Mouse (Mus musculus): ENCODE measurements around the gene Radil. TPM values are rescaled to one million over a fixed set of nuclear protein-coding genes. Genes with fewer than 3 reads are reported as not detected.

Gene Radil
- polyA plus RNA-seq, 1 experiment from 2014 or later = 3.5 TPM

GRCm38 (mm10) chr5:142500918-142501317, 50.0 kb downstream of the Radil start:
- H3K36me3 ChIP-seq = no peaks in the 10 kb centered on the region
- no peak overlapping the region for H3K9ac ChIP-seq
- no peak overlapping the region for H3K27ac ChIP-seq
- H3K4me1 ChIP-seq = 0 out of 2 replicates have a peak, but pooled peaks cover under 1% of the 10 kb centered on the region
- no peaks in the 10 kb centered on the region for H3K27me3 ChIP-seq
- no peaks in the 10 kb centered on the region for H3K9me3 ChIP-seq
- WGBS = 69% methylated on average over 10 of the region's 10 CpGs
- H3K4me3 ChIP-seq = no peak overlapping the region
- no peak for ATAC-seq (ENCODE audit: borderline replicate concordance, extremely low read depth, low FRiP score, low TSS enrichment)
- H3K4me2 ChIP-seq = no peak overlapping the region

GRCm38 (mm10) chr5:142498964-142499363, 51.9 kb downstream of the Radil start:
- Histone ChIP-seq H3K4me3 (no peak overlapping the region), H3K4me2 (no peak overlapping the region), H3K9ac (no peak overlapping the region), H3K4me1 (0 out of 2 replicates have a peak, but pooled peaks cover 3% of the 10 kb centered on the region), H3K36me3 (no peaks in the 10 kb centered on the region), H3K9me3 (no peaks in the 10 kb centered on the region), H3K27me3 (no peaks in the 10 kb centered on the region), H3K27ac (no peak overlapping the region)
- ATAC-seq (ENCODE audit: borderline replicate concordance, extremely low read depth, low FRiP score, low TSS enrichment) = no peak
- WGBS = 46% methylated on average over 3 of the region's 3 CpGs

DNA sequence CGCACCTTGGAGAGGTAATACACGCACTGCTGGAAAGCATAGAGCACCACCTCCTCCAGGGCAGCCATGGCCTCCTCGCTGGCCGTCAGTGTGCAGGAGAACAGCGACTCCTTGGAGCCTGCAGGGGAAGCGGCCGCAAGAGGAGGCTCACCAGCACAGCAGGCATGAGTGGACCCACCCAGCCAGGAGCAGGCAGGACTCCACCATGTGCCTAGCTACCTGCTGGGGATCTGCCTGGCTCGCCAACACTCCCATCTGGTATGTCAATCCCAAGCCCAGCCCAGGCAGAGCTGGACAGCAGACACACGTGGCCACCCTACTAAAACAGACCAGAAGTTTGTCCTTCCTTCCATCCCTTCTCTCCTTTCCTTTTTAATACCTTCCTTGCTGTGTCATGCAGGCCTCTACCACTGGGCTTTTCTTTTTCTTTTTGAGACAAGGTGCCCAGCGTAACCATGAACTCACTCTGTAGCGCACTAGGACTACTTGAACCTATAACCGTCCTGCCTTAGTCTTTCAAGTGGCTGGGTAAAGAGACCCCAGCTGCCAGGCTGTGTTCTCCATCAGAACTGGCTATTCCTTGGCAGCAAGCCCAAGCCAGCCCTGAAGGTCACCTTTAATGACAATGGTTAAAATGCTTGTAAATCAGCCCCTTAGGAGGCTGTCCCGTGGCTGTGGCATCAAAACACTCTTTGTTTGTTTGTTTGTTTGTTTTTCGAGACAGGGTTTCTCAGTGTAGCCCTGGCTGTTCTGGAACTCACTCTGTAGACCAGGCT, 55.4 kb downstream of the Radil start:
- H3K36me3 ChIP-seq = no peaks in the 10 kb centered on the region
- WGBS = 42% methylated on average over 14 of the region's 14 CpGs
- no peak overlapping the region for H3K4me2 ChIP-seq
- H3K27me3 ChIP-seq = no peaks in the 10 kb centered on the region
- H3K4me1 ChIP-seq = 0 out of 2 replicates have a peak, but pooled peaks cover 3% of the 10 kb centered on the region
- H3K9me3 ChIP-seq = no peaks in the 10 kb centered on the region
- no peak for ATAC-seq (ENCODE audit: borderline replicate concordance, extremely low read depth, low FRiP score, low TSS enrichment)
- no peak overlapping the region for H3K9ac ChIP-seq
- no peak overlapping the region for H3K27ac ChIP-seq
- H3K4me3 ChIP-seq = no peak overlapping the region

DNA sequence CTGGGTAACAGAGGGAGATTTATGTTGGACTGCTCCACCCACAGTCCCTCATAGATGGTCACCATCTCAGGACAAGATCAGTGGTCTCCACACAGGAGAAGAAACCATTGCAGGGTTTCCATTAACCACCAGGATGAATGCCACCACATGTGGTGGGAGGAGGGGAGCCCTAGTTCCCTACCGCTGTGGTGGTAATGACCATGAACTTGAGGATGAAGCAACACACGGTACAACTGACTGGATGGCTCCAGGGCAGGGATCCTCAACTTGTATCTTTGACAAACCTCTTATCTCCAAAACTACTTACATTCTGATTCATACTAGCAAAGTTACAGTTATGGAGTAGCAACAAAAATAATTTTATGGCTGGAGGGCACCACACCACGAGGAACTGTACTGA, 57.6 kb downstream of the Radil start:
- Histone ChIP-seq H3K4me2 (no peak overlapping the region), H3K9me3 (no peaks in the 10 kb centered on the region), H3K27ac (no peak overlapping the region), H3K4me3 (no peak overlapping the region), H3K4me1 (0 out of 2 replicates have a peak, but pooled peaks cover 3% of the 10 kb centered on the region), H3K9ac (no peak overlapping the region), H3K36me3 (no peaks in the 10 kb centered on the region), H3K27me3 (no peaks in the 10 kb centered on the region)
- no peak for ATAC-seq (ENCODE audit: borderline replicate concordance, extremely low read depth, low FRiP score, low TSS enrichment)
- 80% methylated on average over 3 of the region's 3 CpGs for WGBS

DNA sequence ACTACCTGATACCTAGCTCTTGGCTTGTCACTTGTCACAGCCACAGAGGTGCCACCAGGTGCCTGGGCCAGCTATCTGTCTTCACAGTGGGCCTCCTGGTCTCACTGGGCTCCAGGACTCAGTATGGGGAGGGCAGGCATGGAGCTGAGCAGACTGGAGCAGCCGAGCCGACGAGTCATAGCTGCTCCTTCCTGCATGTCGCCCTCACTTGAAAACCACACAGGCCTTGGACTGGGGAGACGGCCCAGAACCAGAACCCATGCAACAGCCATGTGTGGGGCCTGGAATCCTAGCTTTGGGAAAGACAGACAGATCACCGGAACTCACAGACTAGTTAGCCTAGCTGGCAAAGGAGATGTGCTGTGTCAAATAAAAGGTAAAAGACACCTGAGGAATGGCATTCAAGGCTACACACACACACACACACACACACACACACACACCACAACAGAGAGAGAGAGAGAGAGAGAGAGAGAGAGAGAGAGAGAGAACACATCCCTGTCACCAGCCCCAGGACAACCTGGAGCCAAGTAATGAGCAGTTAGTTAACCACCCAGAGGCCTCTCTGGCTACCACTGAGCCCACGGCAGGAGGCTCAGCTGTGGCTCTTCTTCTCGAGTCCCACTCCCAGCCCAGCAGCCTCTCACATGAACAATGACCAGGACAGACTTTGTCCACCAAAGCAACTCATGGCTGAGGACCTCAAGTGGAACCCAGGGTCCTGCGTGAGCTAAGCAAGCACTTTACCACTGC, 60.8 kb downstream of the Radil start:
- Histone ChIP-seq H3K4me1 (no peaks in the 10 kb centered on the region), H3K9me3 (no peaks in the 10 kb centered on the region), H3K4me2 (no peak overlapping the region), H3K27me3 (no peaks in the 10 kb centered on the region), H3K9ac (no peak overlapping the region), H3K36me3 (no peaks in the 10 kb centered on the region), H3K27ac (no peak overlapping the region), H3K4me3 (no peak overlapping the region)
- no peak for ATAC-seq (ENCODE audit: borderline replicate concordance, extremely low read depth, low FRiP score, low TSS enrichment)
- 62% methylated on average over 9 of the region's 9 CpGs for WGBS

- 59% methylated on average over 9 of the region's 9 CpGs for WGBS
- Histone ChIP-seq H3K9ac (no peak overlapping the region), H3K9me3 (no peaks in the 10 kb centered on the region), H3K27me3 (no peaks in the 10 kb centered on the region), H3K4me3 (no peak overlapping the region), H3K4me1 (no peaks in the 10 kb centered on the region), H3K27ac (no peak overlapping the region), H3K4me2 (no peak overlapping the region), H3K36me3 (no peaks in the 10 kb centered on the region)
- 0 out of 2 replicates have a peak, but pooled peaks have one; percentile 11 for ATAC-seq (ENCODE audit: borderline replicate concordance, extremely low read depth, low FRiP score, low TSS enrichment)
These were observed 64.2 kb downstream of the Radil start for GRCm38 (mm10) chr5:142486654-142487053.

GRCm38 (mm10) chr5:142483581-142483980, 67.3 kb downstream of the Radil start:
- Histone ChIP-seq H3K4me2 (no peak overlapping the region), H3K9me3 (no peaks in the 10 kb centered on the region), H3K4me3 (no peak overlapping the region), H3K9ac (no peak overlapping the region), H3K27ac (no peak overlapping the region), H3K4me1 (peaks cover 4% of the 10 kb centered on the region; the same call in 1 of the 2 replicates), H3K36me3 (no peaks in the 10 kb centered on the region), H3K27me3 (no peaks in the 10 kb centered on the region)
- 89% methylated on average over 5 of the region's 5 CpGs for WGBS
- ATAC-seq (ENCODE audit: borderline replicate concordance, extremely low read depth, low FRiP score, low TSS enrichment) = no peak

GRCm38 (mm10) chr5:142482512-142482911, 68.4 kb downstream of the Radil start:
- ATAC-seq (ENCODE audit: borderline replicate concordance, extremely low read depth, low FRiP score, low TSS enrichment) = no peak
- WGBS = 56% methylated on average over 2 of the region's 2 CpGs
- no peak overlapping the region for H3K4me3 ChIP-seq
- H3K4me2 ChIP-seq = no peak overlapping the region
- H3K4me1 ChIP-seq = peaks cover 4% of the 10 kb centered on the region; the same call in 1 of the 2 replicates
- H3K27me3 ChIP-seq = no peaks in the 10 kb centered on the region
- no peak overlapping the region for H3K9ac ChIP-seq
- no peaks in the 10 kb centered on the region for H3K36me3 ChIP-seq
- H3K9me3 ChIP-seq = no peaks in the 10 kb centered on the region
- no peak overlapping the region for H3K27ac ChIP-seq

GRCm38 (mm10) chr5:142478829-142479435, 72.0 kb downstream of the Radil start:
- Histone ChIP-seq H3K27ac (no peak overlapping the region), H3K9me3 (no peaks in the 10 kb centered on the region), H3K4me1 (peaks cover 4% of the 10 kb centered on the region; the same call in 1 of the 2 replicates), H3K4me3 (peak overlapping the region; percentile 25), H3K4me2 (peak overlapping the region; percentile 49), H3K36me3 (no peaks in the 10 kb centered on the region), H3K9ac (0 out of 2 replicates have a peak overlapping the region, but pooled peaks have one; percentile 14), H3K27me3 (no peaks in the 10 kb centered on the region)
- peak; percentile 27; the same call in 1 of the 2 replicates for ATAC-seq (ENCODE audit: borderline replicate concordance, extremely low read depth, low FRiP score, low TSS enrichment)
- 27% methylated on average over 17 of the region's 17 CpGs for WGBS

DNA sequence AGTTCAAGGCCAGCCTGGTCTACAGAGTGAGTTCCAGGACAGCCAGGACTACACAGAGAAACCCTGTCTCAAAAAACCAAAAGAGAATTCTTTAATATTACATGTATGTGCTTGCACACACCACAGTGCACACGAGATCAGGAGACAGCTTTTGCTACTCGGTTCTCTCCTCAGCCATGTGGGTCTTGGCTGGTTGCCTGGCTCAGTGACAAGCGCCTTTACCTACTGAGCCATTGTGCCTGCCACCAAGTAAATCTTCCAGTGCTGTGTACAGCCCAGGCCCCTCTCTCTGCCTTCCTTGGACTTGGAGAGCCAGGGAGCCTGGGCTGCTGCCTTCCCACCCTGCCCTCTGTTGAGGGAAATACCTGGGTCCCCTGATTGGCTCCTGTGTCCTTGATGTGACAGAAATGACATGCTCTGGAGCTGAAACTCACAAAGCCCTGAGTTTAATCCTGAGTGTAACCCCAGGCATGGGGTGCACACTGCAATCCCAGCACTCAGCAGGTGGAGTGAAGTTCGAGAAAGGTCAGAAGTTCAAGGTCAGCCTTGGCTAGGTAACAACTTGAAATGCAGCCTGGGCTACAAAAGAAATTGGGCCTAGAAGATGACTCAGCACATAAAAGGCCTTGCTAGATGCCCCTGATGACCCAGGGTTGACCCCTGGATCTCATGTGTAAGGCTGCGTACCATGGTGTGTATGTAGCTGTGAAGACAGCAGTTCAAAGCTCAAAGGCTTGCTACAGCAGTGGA, 72.9 kb downstream of the Radil start:
- ATAC-seq (ENCODE audit: borderline replicate concordance, extremely low read depth, low FRiP score, low TSS enrichment) = no peak
- H3K27me3 ChIP-seq = no peaks in the 10 kb centered on the region
- no peaks in the 10 kb centered on the region for H3K9me3 ChIP-seq
- no peak overlapping the region for H3K9ac ChIP-seq
- H3K4me3 ChIP-seq = no peak overlapping the region
- H3K36me3 ChIP-seq = no peaks in the 10 kb centered on the region
- 70% methylated on average over 5 of the region's 5 CpGs for WGBS
- H3K4me2 ChIP-seq = no peak overlapping the region
- peaks cover 4% of the 10 kb centered on the region; the same call in 1 of the 2 replicates for H3K4me1 ChIP-seq
- H3K27ac ChIP-seq = no peak overlapping the region

DNA sequence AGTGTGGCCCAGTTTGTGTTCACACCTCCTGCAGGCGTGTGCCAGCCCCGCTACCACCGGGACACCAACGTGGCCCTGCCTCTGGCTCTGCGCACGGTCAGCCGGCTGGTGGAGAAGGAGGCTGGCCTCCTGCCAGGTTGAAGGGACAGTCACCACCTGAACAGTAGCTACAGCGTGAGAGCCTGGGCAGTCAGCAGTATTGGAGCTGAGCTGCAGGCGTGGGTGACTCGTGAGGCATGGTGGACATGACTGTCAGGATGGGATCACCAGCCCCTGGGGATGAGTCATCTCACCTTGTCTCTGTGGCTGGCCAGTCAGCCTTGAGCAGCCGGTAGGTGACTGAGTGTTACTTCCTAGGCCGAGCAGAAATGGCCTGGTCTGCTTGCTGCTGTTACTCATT, 73.6 kb downstream of the Radil start:
- 76% methylated on average over 12 of the region's 12 CpGs for WGBS
- H3K9me3 ChIP-seq = no peaks in the 10 kb centered on the region
- H3K36me3 ChIP-seq = no peaks in the 10 kb centered on the region
- ATAC-seq (ENCODE audit: borderline replicate concordance, extremely low read depth, low FRiP score, low TSS enrichment) = no peak
- H3K4me3 ChIP-seq = no peak overlapping the region
- H3K4me1 ChIP-seq = peaks cover 4% of the 10 kb centered on the region; the same call in 1 of the 2 replicates
- H3K4me2 ChIP-seq = no peak overlapping the region
- no peak overlapping the region for H3K27ac ChIP-seq
- H3K27me3 ChIP-seq = no peaks in the 10 kb centered on the region
- H3K9ac ChIP-seq = no peak overlapping the region
